In the genomic region with DNA sequence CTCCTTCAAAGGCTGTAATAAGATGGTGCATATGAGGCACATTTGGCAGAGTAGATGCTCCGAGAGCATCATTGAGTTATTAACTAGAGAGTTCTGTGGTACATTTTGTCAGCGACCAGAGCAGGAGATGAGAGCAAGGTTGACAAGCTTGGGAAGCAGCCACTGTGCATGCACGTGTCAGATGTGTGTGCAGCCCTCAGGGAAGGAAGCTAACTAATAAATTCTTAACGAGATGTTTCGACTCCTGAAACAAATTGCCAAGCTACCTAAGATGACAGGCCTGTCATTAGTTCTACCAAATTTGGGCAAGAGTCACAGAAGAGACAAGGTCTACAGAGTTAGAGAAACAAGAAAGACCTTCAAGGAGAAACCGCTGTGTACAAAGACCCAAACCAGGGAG, we compare ENCODE assay signal across 8 mouse cellular contexts. TPM values are rescaled to one million over a fixed set of nuclear protein-coding genes. Genes with fewer than 3 reads are reported as not detected.
DNase-seq lines count a peak whose midpoint lies in the region; ATAC-seq and TF ChIP-seq lines count a peak whose summit lies in the region.

No protein-coding gene starts in this region.

- no peaks in the 10 kb centered on the region for H3K79me2 ChIP-seq in myocyte (ENCODE audit: control insufficient read depth, insufficient read depth)

- peaks cover 26% of the 10 kb centered on the region for H3K27me3 ChIP-seq in heart, embryonic 14.5 days (ENCODE audit: control insufficient read depth, insufficient read depth, low read length)
- H3K27me3 ChIP-seq in embryonic facial prominence, embryonic 12.5 days: peaks cover 27% of the 10 kb centered on the region
- peaks cover 5% of the 10 kb centered on the region; the same call in 1 of the 2 replicates for H3K27me3 ChIP-seq in kidney, embryonic 14.5 days (ENCODE audit: control insufficient read depth, insufficient read depth, low read length)
- no peaks in the 10 kb centered on the region for H3K27me3 ChIP-seq in myocyte (ENCODE audit: control insufficient read depth, insufficient read depth, insufficient read length)

- peak overlapping the region; percentile 90 for H3K4me2 ChIP-seq in heart, embryonic 14.5 days (ENCODE audit: low read length)
- H3K4me2 ChIP-seq in embryonic facial prominence, embryonic 12.5 days (replicated peaks): peak overlapping the region; percentile 84
- H3K4me2 ChIP-seq in kidney, embryonic 14.5 days (replicated peaks; ENCODE audit: low read depth, low read length): peak overlapping the region; percentile 81
- H3K4me2 ChIP-seq in myocyte (ENCODE audit: low read depth): peak overlapping the region; percentile 90

- H3K36me3 ChIP-seq in heart, embryonic 14.5 days (ENCODE audit: control insufficient read depth, insufficient read depth, low read length): no peaks in the 10 kb centered on the region
- H3K36me3 ChIP-seq in embryonic facial prominence, embryonic 12.5 days: no peaks in the 10 kb centered on the region
- H3K36me3 ChIP-seq in kidney, embryonic 14.5 days (ENCODE audit: control insufficient read depth, insufficient read depth, low read length): no peaks in the 10 kb centered on the region
- no peaks in the 10 kb centered on the region for H3K36me3 ChIP-seq in myocyte (ENCODE audit: control insufficient read depth, insufficient read depth)

- DNase-seq in heart, adult 18-20 months: no peak
- DNase-seq in right cerebral cortex, postnatal 4 days: no peak
- DNase-seq in natural killer cell, adult 2 months (ENCODE audit: low spot score in 2 of 2): no peak
- DNase-seq in urinary bladder, adult 2 months (ENCODE audit: low spot score): no peak

- H3ac ChIP-seq in myocyte (ENCODE audit: control insufficient read depth, insufficient read length): no peak overlapping the region

- peak overlapping the region in 1 of 2 experiments; percentile 49; a peak in 2 of 4 replicates for H3K4me3 ChIP-seq in heart, embryonic 14.5 days (ENCODE audit: control insufficient read depth in 1 of 2, insufficient read depth in 1 of 2, low read depth in 1 of 2, low read length in 2 of 2)
- H3K4me3 ChIP-seq in embryonic facial prominence, embryonic 12.5 days: peak overlapping the region; percentile 50
- H3K4me3 ChIP-seq in kidney, embryonic 14.5 days (ENCODE audit: low read length): peak overlapping the region; percentile 46
- peak overlapping the region; percentile 27 for H3K4me3 ChIP-seq in myocyte

- ATAC-seq in heart, embryonic 14.5 days (ENCODE audit: insufficient number of reproducible peaks, insufficient read depth, low FRiP score, low read depth): no peak
- ATAC-seq in embryonic facial prominence, embryonic 12.5 days (ENCODE audit: insufficient number of reproducible peaks, insufficient read depth, low FRiP score, low TSS enrichment): no peak
- no peak for ATAC-seq in kidney, embryonic 14.5 days (ENCODE audit: low FRiP score, low TSS enrichment)

- H3K4me1 ChIP-seq in heart, embryonic 14.5 days (ENCODE audit: control insufficient read depth in 2 of 2, insufficient read depth in 2 of 2, low read length in 2 of 2): peaks cover 7 to 10% of the 10 kb centered on the region in 2 experiments; a peak in 3 of 4 replicates
- 0 out of 2 replicates have a peak, but pooled peaks cover 5% of the 10 kb centered on the region for H3K4me1 ChIP-seq in embryonic facial prominence, embryonic 12.5 days
- H3K4me1 ChIP-seq in kidney, embryonic 14.5 days (ENCODE audit: control insufficient read depth, insufficient read depth, low read length): peaks cover 8% of the 10 kb centered on the region; the same call in 1 of the 2 replicates

- no peak overlapping the region for H3K27ac ChIP-seq in heart, embryonic 14.5 days (replicated peaks in 1 of 2; ENCODE audit: control insufficient read depth in 1 of 2, insufficient read depth in 1 of 2, low read depth in 2 of 2, low read length in 2 of 2)
- H3K27ac ChIP-seq in embryonic facial prominence, embryonic 12.5 days: no peak overlapping the region
- no peak overlapping the region for H3K27ac ChIP-seq in kidney, embryonic 14.5 days (ENCODE audit: low read depth, low read length)

- WGBS in heart, embryonic 14.5 days: 47% methylated on average over 6 of the region's 6 CpGs
- 29% methylated on average over 6 of the region's 6 CpGs for WGBS in embryonic facial prominence, embryonic 12.5 days
- WGBS in kidney, embryonic 14.5 days: 29% methylated on average over 6 of the region's 6 CpGs

- no peak for TF ChIP-seq POLR2A in myocyte (IDR thresholded peaks at IDR 0.05; ENCODE audit: insufficient read length, low read depth)

- no peaks in the 10 kb centered on the region for H3K9me3 ChIP-seq in heart, embryonic 14.5 days (ENCODE audit: control insufficient read depth, low read length)
- H3K9me3 ChIP-seq in embryonic facial prominence, embryonic 12.5 days: no peaks in the 10 kb centered on the region
- H3K9me3 ChIP-seq in kidney, embryonic 14.5 days (ENCODE audit: control insufficient read depth, low read length): no peaks in the 10 kb centered on the region

- H3K9ac ChIP-seq in heart, embryonic 14.5 days (ENCODE audit: low read length): no peak overlapping the region
- peak overlapping the region; percentile 37; the same call in 1 of the 2 replicates for H3K9ac ChIP-seq in embryonic facial prominence, embryonic 12.5 days
- H3K9ac ChIP-seq in kidney, embryonic 14.5 days (ENCODE audit: low read depth, low read length): 0 out of 2 replicates have a peak overlapping the region, but pooled peaks have one; percentile 47

TF ChIP-seq in myocyte, 11 proteins besides CTCF, POLR2A, EP300 and RAD21:
- no peak for TF ChIP-seq TCF12 (IDR thresholded peaks at IDR 0.05; ENCODE audit: insufficient read depth, poor library complexity, severe bottlenecking)
- TF ChIP-seq USF1 (IDR thresholded peaks at IDR 0.05; ENCODE audit: low read depth): no peak
- TF ChIP-seq REST (IDR thresholded peaks at IDR 0.05; ENCODE audit: insufficient read depth, insufficient read length): no peak
- no peak for TF ChIP-seq MYOD1 (IDR thresholded peaks at IDR 0.05; ENCODE audit: control insufficient read depth in 1 of 3, insufficient read length in 2 of 3, low read depth in 2 of 3)
- no peak for TF ChIP-seq MAX (IDR thresholded peaks at IDR 0.05; ENCODE audit: low read depth)
- TF ChIP-seq E2F4 (IDR thresholded peaks at IDR 0.05; ENCODE audit: insufficient read depth): no peak
- TF ChIP-seq POLR2AphosphoS2 (IDR thresholded peaks at IDR 0.05; ENCODE audit: insufficient read length, low read depth): no peak
- no peak for TF ChIP-seq CEBPB (IDR thresholded peaks at IDR 0.05; ENCODE audit: insufficient read depth, poor library complexity, severe bottlenecking)
- no peak for TF ChIP-seq MYOG (IDR thresholded peaks at IDR 0.05; ENCODE audit: control insufficient read depth in 1 of 3, insufficient read depth in 1 of 3, insufficient read length in 2 of 3, low read depth in 2 of 3)
- TF ChIP-seq SRF (IDR thresholded peaks at IDR 0.05; ENCODE audit: control insufficient read depth, insufficient read length, low read depth): no peak
- TF ChIP-seq TCF3 (IDR thresholded peaks at IDR 0.05; ENCODE audit: insufficient read length, low read depth): no peak

RNA-seq across cellular contexts. Expression of a gene that starts 0.6 kb away (rescaled TPM):
- polyA plus RNA-seq in heart, embryonic 14.5 days (2014; fragmentation: Nextera tagmentation; extraction: Ambion mirVana): 0.34 and 0.85 TPM in 2 replicates
- 10 to 100 TPM; 17.9 to 20.3 TPM for total RNA-seq in heart, adult 18-20 months (2021)
- polyA plus RNA-seq in embryonic facial prominence, embryonic 12.5 days (2016; fragmentation: Nextera tagmentation; extraction: Ambion mirVana): 2.1 TPM in 2 replicates
- 0.46 and 0.81 TPM in 2 replicates for polyA plus RNA-seq in kidney, embryonic 14.5 days (2014; fragmentation: Nextera tagmentation; extraction: Ambion mirVana)
- 1.3 TPM for polyA plus RNA-seq in myocyte (2012; fragmentation: generic; extraction: Trizol)
- 0.98 and 2.0 TPM in 2 replicates for polyA plus RNA-seq in urinary bladder, adult 2 months (2012; rRNA removed)

RNA-seq across cellular contexts. Expression of a gene that starts 30.6 kb away (rescaled TPM):
- not detected in 2 replicates for polyA plus RNA-seq in heart, embryonic 14.5 days (2014; fragmentation: Nextera tagmentation; extraction: Ambion mirVana)
- total RNA-seq in heart, adult 18-20 months (2021): under 1 TPM; 0.55 to 0.64 TPM
- polyA plus RNA-seq in embryonic facial prominence, embryonic 12.5 days (2016; fragmentation: Nextera tagmentation; extraction: Ambion mirVana): 0.14 and 0.33 TPM in 2 replicates
- 0.20 and 0.40 TPM in 2 replicates for polyA plus RNA-seq in kidney, embryonic 14.5 days (2014; fragmentation: Nextera tagmentation; extraction: Ambion mirVana)
- 1.3 TPM for polyA plus RNA-seq in myocyte (2012; fragmentation: generic; extraction: Trizol)
- polyA plus RNA-seq in urinary bladder, adult 2 months (2012; rRNA removed): 0.25 and 0.34 TPM in 2 replicates

RNA-seq across cellular contexts. Expression of a gene that starts 30.7 kb away (rescaled TPM):
- 11.5 and 11.6 TPM in 2 replicates for polyA plus RNA-seq in heart, embryonic 14.5 days (2014; fragmentation: Nextera tagmentation; extraction: Ambion mirVana)
- total RNA-seq in heart, adult 18-20 months (2021): 10 to 100 TPM; 28.3 to 28.6 TPM
- polyA plus RNA-seq in embryonic facial prominence, embryonic 12.5 days (2016; fragmentation: Nextera tagmentation; extraction: Ambion mirVana): 12.7 and 14.7 TPM in 2 replicates
- polyA plus RNA-seq in kidney, embryonic 14.5 days (2014; fragmentation: Nextera tagmentation; extraction: Ambion mirVana): 10.0 and 14.7 TPM in 2 replicates
- 26.5 TPM for polyA plus RNA-seq in myocyte (2012; fragmentation: generic; extraction: Trizol)
- polyA plus RNA-seq in urinary bladder, adult 2 months (2012; rRNA removed): 2.5 and 3.0 TPM in 2 replicates

RNA-seq across cellular contexts. Expression of a gene that starts 50.1 kb away (rescaled TPM):
- polyA plus RNA-seq in heart, embryonic 14.5 days (2014; fragmentation: Nextera tagmentation; extraction: Ambion mirVana): 3.0 and 3.4 TPM in 2 replicates
- total RNA-seq in heart, adult 18-20 months (2021): 1 to 10 TPM; 3.5 TPM
- polyA plus RNA-seq in embryonic facial prominence, embryonic 12.5 days (2016; fragmentation: Nextera tagmentation; extraction: Ambion mirVana): 5.1 and 5.2 TPM in 2 replicates
- 3.0 and 3.8 TPM in 2 replicates for polyA plus RNA-seq in kidney, embryonic 14.5 days (2014; fragmentation: Nextera tagmentation; extraction: Ambion mirVana)
- polyA plus RNA-seq in myocyte (2012; fragmentation: generic; extraction: Trizol): 69.6 TPM
- polyA plus RNA-seq in urinary bladder, adult 2 months (2012; rRNA removed): 10.4 and 13.0 TPM in 2 replicates
